Mouse (Mus musculus) hindlimb bud, embryonic 11.5 days (tissue): Measurements from ENCODE around the gene Mtln.

ENCODE experiments used
- DNase-seq: peaks from one replicate; pipeline ENCODE4 v3.0.0-alpha.2; 2012; ENCODE audit warnings: low read depth, low spot score; ENCODE audit errors: extremely low spot score

The Mtln gene

DNA sequence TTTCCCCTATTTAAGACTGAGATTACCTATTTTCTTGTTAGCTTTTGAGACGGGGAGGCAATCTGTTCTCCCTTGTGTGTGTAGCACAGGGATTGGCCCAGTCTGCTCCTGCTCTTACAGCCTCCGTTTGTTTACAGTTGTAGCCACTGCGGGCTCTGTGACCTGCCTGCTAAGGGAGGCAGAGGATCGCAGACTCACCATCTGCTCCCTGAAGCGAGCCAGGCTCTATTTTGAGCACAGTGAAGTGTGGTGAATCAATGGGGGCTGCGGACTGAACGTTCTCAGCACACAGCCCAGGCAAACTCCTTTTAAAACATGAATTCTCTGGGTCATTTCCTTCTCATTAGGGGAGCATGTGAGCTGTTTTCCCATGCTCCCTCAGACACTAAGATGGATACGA lies 35.1 kb downstream of the Mtln start:
- DNase-seq, result no peak

DNA sequence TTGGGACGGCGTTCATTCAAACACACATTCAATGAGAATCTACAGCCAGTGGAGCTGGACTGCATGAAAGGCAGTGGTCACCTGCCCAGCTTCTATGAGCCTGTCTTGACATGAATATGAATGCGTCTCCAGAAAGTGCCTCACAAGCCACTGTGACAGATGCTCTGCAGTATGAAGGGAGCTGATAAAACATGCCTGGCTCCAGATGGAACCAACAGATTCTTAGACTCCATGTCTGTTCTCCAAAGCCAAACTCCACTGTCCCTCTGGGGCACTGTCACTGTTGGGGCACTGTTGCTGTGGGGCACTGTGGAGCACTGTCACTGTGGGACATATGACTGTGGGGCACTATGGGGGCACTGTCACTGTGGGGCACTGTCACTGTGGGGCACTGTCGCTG lies 38.2 kb downstream of the Mtln start:
- DNase-seq, result no peak

DNA sequence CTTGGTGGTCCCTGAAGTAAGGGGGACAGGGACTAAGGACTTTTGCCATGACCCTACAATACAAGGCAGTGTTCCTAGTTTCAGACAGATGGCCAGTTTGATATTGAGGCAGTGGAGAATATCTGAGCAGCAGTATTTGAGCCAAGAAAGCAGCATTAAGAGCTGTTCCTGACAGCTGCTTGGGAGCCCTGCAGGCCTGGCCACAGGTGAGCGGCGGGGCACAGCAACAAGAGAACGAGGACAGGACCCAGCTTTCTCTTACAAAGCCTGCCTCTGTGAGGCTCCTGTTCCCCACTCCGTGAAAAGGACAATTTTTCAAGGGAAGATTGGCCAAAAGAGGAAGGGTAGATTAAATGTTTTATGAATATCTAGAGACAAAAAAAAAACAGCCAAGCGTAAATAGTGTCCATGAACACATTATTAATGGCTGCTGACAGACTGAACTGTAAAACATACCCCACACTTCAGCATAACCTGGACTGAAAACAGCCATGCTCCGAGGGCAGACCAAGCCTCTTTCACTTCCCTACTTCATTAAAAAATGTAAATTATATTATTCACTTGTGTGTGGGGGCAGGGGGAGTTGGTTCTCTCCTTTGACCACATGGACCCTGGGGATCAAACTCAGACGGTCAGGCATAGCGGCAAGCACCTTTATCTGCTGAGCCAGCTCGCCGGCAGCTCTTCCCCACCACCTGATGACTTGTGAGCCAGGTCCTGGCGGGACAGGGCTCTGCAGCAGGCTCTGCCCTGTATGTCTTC lies 40.3 kb downstream of the Mtln start:
- DNase-seq, result no peak

DNA sequence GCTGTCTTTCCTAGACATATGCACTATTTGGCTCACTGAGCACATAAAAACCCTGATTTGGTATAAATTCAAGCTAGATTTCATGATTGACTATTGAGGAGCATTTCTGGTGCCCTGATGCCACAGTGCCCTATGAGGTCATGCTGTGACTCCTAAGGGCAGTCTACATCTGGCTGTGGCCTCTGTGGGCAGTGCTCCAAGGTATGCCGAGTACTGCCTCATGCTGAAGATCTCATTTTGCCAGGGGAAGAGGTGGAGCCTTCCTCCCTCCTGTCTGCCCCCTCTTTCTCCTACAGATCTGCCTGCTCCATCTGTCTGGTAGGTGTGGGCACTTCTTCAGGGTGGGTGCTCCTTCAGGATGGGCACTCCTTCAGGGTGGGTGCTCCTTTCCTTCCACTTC lies 42.9 kb downstream of the Mtln start:
- no peak for DNase-seq

DNA sequence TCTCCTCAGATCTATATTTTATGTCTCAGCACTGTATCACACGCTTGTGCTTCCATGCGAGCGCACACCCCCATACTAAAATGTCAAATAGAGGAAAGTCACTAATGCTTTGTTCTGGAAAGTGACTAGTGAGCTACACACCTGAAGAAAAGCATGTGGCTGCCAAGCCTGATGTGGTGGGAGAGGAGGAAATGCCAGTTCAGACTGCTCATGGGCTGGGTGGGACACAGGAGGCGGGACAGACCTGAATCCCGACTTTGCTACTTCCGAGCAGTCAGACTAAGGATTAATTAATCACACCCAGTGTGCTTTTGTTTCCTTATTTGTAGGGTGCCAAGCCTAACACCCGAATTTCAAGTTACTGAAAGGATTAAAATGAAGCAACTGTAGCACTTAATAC lies 44.0 kb downstream of the Mtln start:
- no peak for DNase-seq

DNA sequence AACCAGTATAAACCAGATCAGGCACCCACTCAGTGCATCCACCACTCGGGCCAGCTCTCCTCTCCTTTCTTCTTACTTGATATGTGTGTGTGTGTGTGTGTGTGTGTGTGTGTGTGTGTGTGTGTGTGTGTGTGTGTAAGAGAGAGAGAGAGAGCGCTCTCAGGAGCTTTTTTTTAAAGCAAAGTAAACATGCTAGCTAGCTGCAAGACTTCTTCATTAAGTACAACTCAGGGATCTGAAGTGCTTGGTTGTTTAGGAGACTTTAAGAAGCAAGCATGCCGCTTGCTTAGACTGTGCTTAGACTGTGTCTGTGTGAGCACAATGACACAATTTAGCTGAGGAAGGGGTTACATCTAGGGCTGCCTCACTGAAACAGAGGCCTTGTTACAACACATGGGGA lies 49.7 kb downstream of the Mtln start:
- DNase-seq, result no peak
